Mouse (Mus musculus): Measurements from ENCODE around the gene Lnx2. TPM values are rescaled to one million over a fixed set of nuclear protein-coding genes. Genes with fewer than 3 reads are reported as not detected.
A peak's percentile ranks its signal among the peaks of the same experiment; 100 is the strongest.

Lnx2 gene
- polyA plus RNA-seq, 1 experiment from 2014 or later, result 18.3 TPM

DNA sequence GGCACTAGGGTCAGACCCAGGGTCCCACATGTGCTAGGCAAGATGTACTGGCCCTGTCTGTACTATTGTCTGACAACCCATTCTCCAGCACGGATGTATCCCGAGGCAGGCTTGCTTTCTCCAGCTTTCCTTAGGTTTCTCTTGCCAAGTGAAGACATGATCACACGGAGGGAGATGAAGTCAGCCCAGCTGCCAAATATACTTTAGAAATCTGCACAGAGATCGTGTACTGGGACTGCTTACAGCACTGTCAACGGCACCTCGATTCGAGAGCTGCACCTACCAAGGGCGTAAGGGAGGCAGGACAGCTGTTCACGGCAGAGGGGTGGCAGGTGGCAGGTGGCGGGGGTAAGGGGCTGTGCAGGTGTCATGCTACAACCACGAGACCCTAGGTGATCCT is 55.8 kb downstream of the Lnx2 start:
- Histone ChIP-seq H3K9ac (ENCODE audit: low read length) (no peak overlapping the region), H3K4me1 (ENCODE audit: control insufficient read depth, insufficient read depth, low read length) (no peaks in the 10 kb centered on the region; the same call in 1 of the 2 replicates), H3K27ac (ENCODE audit: low read length) (no peak overlapping the region), H3K4me3 (replicated peaks; ENCODE audit: low read length) (no peak overlapping the region), H3K9me3 (replicated peaks; ENCODE audit: control insufficient read depth, low read length) (no peaks in the 10 kb centered on the region), H3K4me2 (ENCODE audit: low read depth, low read length) (no peak overlapping the region), H3K27me3 (ENCODE audit: control insufficient read depth, insufficient read depth, low read length) (no peaks in the 10 kb centered on the region), H3K36me3 (ENCODE audit: control insufficient read depth, insufficient read depth, low read length) (peaks cover 18% of the 10 kb centered on the region)
- no peak for ATAC-seq (ENCODE audit: insufficient read depth, low FRiP score)
- 90% methylated on average over 11 of the region's 11 CpGs for WGBS

- no peaks in the 10 kb centered on the region for H3K27me3 ChIP-seq (ENCODE audit: control insufficient read depth, insufficient read depth, low read length)
- H3K36me3 ChIP-seq (ENCODE audit: control insufficient read depth, insufficient read depth, low read length), result peaks cover 14% of the 10 kb centered on the region
- no peak overlapping the region for H3K4me2 ChIP-seq (ENCODE audit: low read depth, low read length)
- no peaks in the 10 kb centered on the region for H3K9me3 ChIP-seq (replicated peaks; ENCODE audit: control insufficient read depth, low read length)
- H3K4me1 ChIP-seq (ENCODE audit: control insufficient read depth, insufficient read depth, low read length), result no peaks in the 10 kb centered on the region; the same call in 1 of the 2 replicates
- WGBS, result 86% methylated on average over 11 of the region's 11 CpGs
- ATAC-seq (ENCODE audit: insufficient read depth, low FRiP score), result no peak
- no peak overlapping the region for H3K4me3 ChIP-seq (replicated peaks; ENCODE audit: low read length)
- no peak overlapping the region for H3K27ac ChIP-seq (ENCODE audit: low read length)
- H3K9ac ChIP-seq (ENCODE audit: low read length), result no peak overlapping the region
These were observed 57.6 kb downstream of the Lnx2 start for GRCm38 (mm10) chr5:147018761-147019160.

- WGBS, result 55% methylated on average over 11 of the region's 11 CpGs
- no peaks in the 10 kb centered on the region for H3K27me3 ChIP-seq (ENCODE audit: control insufficient read depth, insufficient read depth, low read length)
- H3K27ac ChIP-seq (ENCODE audit: low read length), result no peak overlapping the region; the same call in 1 of the 2 replicates
- H3K9ac ChIP-seq (ENCODE audit: low read length), result no peak overlapping the region
- H3K4me3 ChIP-seq (replicated peaks; ENCODE audit: low read length), result no peak overlapping the region
- H3K4me1 ChIP-seq (ENCODE audit: control insufficient read depth, insufficient read depth, low read length), result no peaks in the 10 kb centered on the region; the same call in 1 of the 2 replicates
- ATAC-seq (ENCODE audit: insufficient read depth, low FRiP score), result no peak
- no peak overlapping the region for H3K4me2 ChIP-seq (ENCODE audit: low read depth, low read length)
- H3K36me3 ChIP-seq (ENCODE audit: control insufficient read depth, insufficient read depth, low read length), result peaks cover 12% of the 10 kb centered on the region
- no peaks in the 10 kb centered on the region for H3K9me3 ChIP-seq (replicated peaks; ENCODE audit: control insufficient read depth, low read length)
These were observed 58.9 kb downstream of the Lnx2 start for GRCm38 (mm10) chr5:147017526-147017925.

DNA sequence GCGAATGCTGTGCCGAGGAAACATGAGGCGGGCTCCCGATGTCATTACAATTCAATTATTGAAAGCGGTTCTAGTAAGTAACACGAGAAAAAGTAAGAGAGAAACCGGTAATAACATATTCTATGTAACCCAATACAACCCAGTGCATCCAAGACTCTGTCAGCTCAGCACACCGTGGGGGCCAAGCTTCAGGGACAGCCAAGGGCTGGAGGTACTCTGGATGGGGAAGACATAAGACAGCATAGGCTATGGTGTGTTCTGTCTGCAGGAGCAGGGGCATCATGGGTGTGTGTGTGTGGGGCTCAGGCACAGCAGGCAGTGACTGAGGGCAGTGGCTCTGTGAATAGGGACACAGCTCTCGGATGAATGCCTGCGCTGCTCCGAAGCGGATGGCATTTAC is 59.8 kb downstream of the Lnx2 start:
- H3K4me2 ChIP-seq (ENCODE audit: low read depth, low read length), result no peak overlapping the region
- no peak overlapping the region for H3K9ac ChIP-seq (ENCODE audit: low read length)
- H3K4me3 ChIP-seq (replicated peaks; ENCODE audit: low read length), result no peak overlapping the region
- peak; percentile 44; the same call in 1 of the 2 replicates for ATAC-seq (ENCODE audit: insufficient read depth, low FRiP score)
- no peaks in the 10 kb centered on the region for H3K9me3 ChIP-seq (replicated peaks; ENCODE audit: control insufficient read depth, low read length)
- H3K27me3 ChIP-seq (ENCODE audit: control insufficient read depth, insufficient read depth, low read length), result no peaks in the 10 kb centered on the region
- no peaks in the 10 kb centered on the region; the same call in 1 of the 2 replicates for H3K4me1 ChIP-seq (ENCODE audit: control insufficient read depth, insufficient read depth, low read length)
- no peak overlapping the region for H3K27ac ChIP-seq (ENCODE audit: low read length)
- peaks cover 12% of the 10 kb centered on the region for H3K36me3 ChIP-seq (ENCODE audit: control insufficient read depth, insufficient read depth, low read length)
- WGBS, result 68% methylated on average over 12 of the region's 12 CpGs

DNA sequence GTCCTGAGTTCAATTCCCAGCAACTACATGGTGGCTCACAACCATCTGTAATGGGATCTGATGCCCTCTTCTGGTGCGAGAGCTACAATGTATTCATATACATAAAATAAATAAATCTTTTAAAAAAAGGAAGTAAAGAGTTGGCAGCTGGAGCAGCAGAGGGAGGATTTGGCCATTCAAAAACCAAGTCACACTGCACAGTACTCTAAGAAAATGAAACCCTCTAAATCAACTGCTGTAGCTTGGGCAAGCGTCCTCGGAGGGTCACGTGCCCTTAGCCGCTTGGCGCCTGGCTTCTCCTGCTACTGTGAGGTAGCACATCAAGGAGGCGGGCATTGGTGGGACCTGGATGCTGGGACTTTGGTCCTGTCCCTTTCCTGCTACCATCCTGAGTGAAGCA is 61.2 kb downstream of the Lnx2 start:
- no peak overlapping the region for H3K9ac ChIP-seq (ENCODE audit: low read length)
- ATAC-seq (ENCODE audit: insufficient read depth, low FRiP score), result no peak
- H3K27me3 ChIP-seq (ENCODE audit: control insufficient read depth, insufficient read depth, low read length), result no peaks in the 10 kb centered on the region
- peaks cover 9% of the 10 kb centered on the region; the same call in 1 of the 2 replicates for H3K36me3 ChIP-seq (ENCODE audit: control insufficient read depth, insufficient read depth, low read length)
- no peaks in the 10 kb centered on the region for H3K9me3 ChIP-seq (replicated peaks; ENCODE audit: control insufficient read depth, low read length)
- WGBS, result 81% methylated on average over 7 of the region's 7 CpGs
- H3K4me3 ChIP-seq (replicated peaks; ENCODE audit: low read length), result no peak overlapping the region
- H3K4me1 ChIP-seq (ENCODE audit: control insufficient read depth, insufficient read depth, low read length), result no peaks in the 10 kb centered on the region; the same call in 1 of the 2 replicates
- H3K4me2 ChIP-seq (ENCODE audit: low read depth, low read length), result no peak overlapping the region
- H3K27ac ChIP-seq (ENCODE audit: low read length), result no peak overlapping the region

- no peak overlapping the region for H3K27ac ChIP-seq (ENCODE audit: low read length)
- H3K9ac ChIP-seq (ENCODE audit: low read length), result no peak overlapping the region
- no peaks in the 10 kb centered on the region for H3K36me3 ChIP-seq (ENCODE audit: control insufficient read depth, insufficient read depth, low read length)
- H3K27me3 ChIP-seq (ENCODE audit: control insufficient read depth, insufficient read depth, low read length), result no peaks in the 10 kb centered on the region
- no peak overlapping the region for H3K4me2 ChIP-seq (ENCODE audit: low read depth, low read length)
- H3K4me1 ChIP-seq (ENCODE audit: control insufficient read depth, insufficient read depth, low read length), result no peaks in the 10 kb centered on the region; the same call in 1 of the 2 replicates
- ATAC-seq (ENCODE audit: insufficient read depth, low FRiP score), result no peak
- WGBS, result 43% methylated on average over 6 of the region's 6 CpGs
- no peak overlapping the region for H3K4me3 ChIP-seq (replicated peaks; ENCODE audit: low read length)
- H3K9me3 ChIP-seq (replicated peaks; ENCODE audit: control insufficient read depth, low read length), result no peaks in the 10 kb centered on the region
These were observed 62.5 kb downstream of the Lnx2 start for GRCm38 (mm10) chr5:147013845-147014244.

- Histone ChIP-seq H3K36me3 (ENCODE audit: control insufficient read depth, insufficient read depth, low read length) (no peaks in the 10 kb centered on the region), H3K4me3 (replicated peaks; ENCODE audit: low read length) (no peak overlapping the region), H3K27ac (ENCODE audit: low read length) (no peak overlapping the region), H3K9ac (ENCODE audit: low read length) (no peak overlapping the region), H3K9me3 (replicated peaks; ENCODE audit: control insufficient read depth, low read length) (no peaks in the 10 kb centered on the region), H3K27me3 (ENCODE audit: control insufficient read depth, insufficient read depth, low read length) (no peaks in the 10 kb centered on the region), H3K4me2 (ENCODE audit: low read depth, low read length) (no peak overlapping the region), H3K4me1 (ENCODE audit: control insufficient read depth, insufficient read depth, low read length) (no peaks in the 10 kb centered on the region)
- 82% methylated on average over 10 of the region's 10 CpGs for WGBS
- ATAC-seq (ENCODE audit: insufficient read depth, low FRiP score), result no peak
These were observed 65.1 kb downstream of the Lnx2 start for GRCm38 (mm10) chr5:147011333-147011732.

GRCm38 (mm10) chr5:147003303-147003702 is 73.1 kb downstream of the Lnx2 start:
- Histone ChIP-seq H3K27me3 (ENCODE audit: control insufficient read depth, insufficient read depth, low read length) (no peaks in the 10 kb centered on the region), H3K4me2 (ENCODE audit: low read depth, low read length) (no peak overlapping the region), H3K36me3 (ENCODE audit: control insufficient read depth, insufficient read depth, low read length) (no peaks in the 10 kb centered on the region), H3K27ac (ENCODE audit: low read length) (no peak overlapping the region), H3K9me3 (replicated peaks; ENCODE audit: control insufficient read depth, low read length) (peaks cover 6% of the 10 kb centered on the region; the same call in 1 of the 2 replicates), H3K9ac (ENCODE audit: low read length) (no peak overlapping the region), H3K4me3 (replicated peaks; ENCODE audit: low read length) (no peak overlapping the region), H3K4me1 (ENCODE audit: control insufficient read depth, insufficient read depth, low read length) (no peaks in the 10 kb centered on the region)
- ATAC-seq (ENCODE audit: insufficient read depth, low FRiP score), result no peak
- WGBS, result 64% methylated on average over 1 of the region's 1 CpGs

DNA sequence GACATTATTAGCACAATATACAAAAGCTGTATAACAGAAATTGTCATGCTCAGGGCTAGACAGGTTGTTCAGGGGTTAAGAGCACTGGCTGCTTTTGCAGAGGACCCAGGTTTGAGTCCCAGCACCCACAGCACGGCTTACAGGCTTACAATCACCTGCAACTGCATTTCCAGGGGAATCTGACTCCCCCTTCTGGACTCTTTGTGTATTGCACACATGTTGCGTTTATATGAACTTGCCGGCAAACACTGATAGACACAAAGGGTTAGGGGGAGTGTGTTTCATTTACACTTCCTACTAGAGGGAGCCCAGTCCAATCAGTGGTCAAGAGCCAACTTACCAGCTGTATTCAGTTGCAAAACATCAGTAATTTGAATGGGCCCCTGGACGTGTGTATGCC is 75.1 kb downstream of the Lnx2 start:
- H3K9ac ChIP-seq (ENCODE audit: low read length), result no peak overlapping the region
- no peak for ATAC-seq (ENCODE audit: insufficient read depth, low FRiP score)
- no peaks in the 10 kb centered on the region for H3K36me3 ChIP-seq (ENCODE audit: control insufficient read depth, insufficient read depth, low read length)
- no peaks in the 10 kb centered on the region for H3K27me3 ChIP-seq (ENCODE audit: control insufficient read depth, insufficient read depth, low read length)
- H3K9me3 ChIP-seq (replicated peaks; ENCODE audit: control insufficient read depth, low read length), result peaks cover 6% of the 10 kb centered on the region
- H3K4me3 ChIP-seq (replicated peaks; ENCODE audit: low read length), result no peak overlapping the region
- H3K4me2 ChIP-seq (ENCODE audit: low read depth, low read length), result no peak overlapping the region
- H3K27ac ChIP-seq (ENCODE audit: low read length), result no peak overlapping the region
- no peaks in the 10 kb centered on the region for H3K4me1 ChIP-seq (ENCODE audit: control insufficient read depth, insufficient read depth, low read length)
- 79% methylated on average over 4 of the region's 4 CpGs for WGBS

DNA sequence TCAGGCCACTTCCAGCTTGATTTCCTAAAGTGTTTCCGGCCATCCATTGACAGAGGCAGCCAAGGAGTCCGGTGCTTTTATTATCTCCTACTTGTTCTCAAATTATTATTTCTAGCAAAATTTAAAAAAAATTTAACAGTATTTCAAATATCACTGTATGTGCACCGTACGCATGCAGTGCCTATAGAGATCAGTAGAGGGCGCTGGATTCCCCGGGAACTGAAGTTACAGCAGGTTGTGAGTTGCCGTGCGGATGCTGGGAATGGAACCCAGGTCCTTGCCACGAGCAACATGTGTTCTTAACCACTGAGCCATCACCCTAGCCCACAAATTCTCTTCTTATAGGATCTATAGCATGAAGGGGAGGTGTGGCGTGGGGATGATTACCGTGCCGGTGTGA is 77.6 kb downstream of the Lnx2 start:
- Histone ChIP-seq H3K9ac (ENCODE audit: low read length) (no peak overlapping the region), H3K4me3 (replicated peaks; ENCODE audit: low read length) (no peak overlapping the region), H3K27ac (ENCODE audit: low read length) (no peak overlapping the region), H3K36me3 (ENCODE audit: control insufficient read depth, insufficient read depth, low read length) (no peaks in the 10 kb centered on the region), H3K4me1 (ENCODE audit: control insufficient read depth, insufficient read depth, low read length) (no peaks in the 10 kb centered on the region), H3K4me2 (ENCODE audit: low read depth, low read length) (no peak overlapping the region), H3K27me3 (ENCODE audit: control insufficient read depth, insufficient read depth, low read length) (no peaks in the 10 kb centered on the region), H3K9me3 (replicated peaks; ENCODE audit: control insufficient read depth, low read length) (peaks cover 6% of the 10 kb centered on the region)
- ATAC-seq (ENCODE audit: insufficient read depth, low FRiP score), result no peak
- WGBS, result 92% methylated on average over 12 of the region's 12 CpGs
